Mouse (Mus musculus) forebrain, postnatal 0 days (tissue): ENCODE data around the gene Angptl8. TPM values are rescaled to one million over a fixed set of nuclear protein-coding genes. Genes with fewer than 3 reads are reported as not detected.
"Not testable (repeated sequence)": the region's sequence is repeated elsewhere in the genome, so short reads cannot be mapped to it uniquely, and the experiment has no call there.

ENCODE experiments used
- ATAC-seq: fragments of 200-750 bp; cut with Nextera tagmentation; 2 replicates; pipeline ENCODE4 v1.8.0; 2017; ENCODE audit warnings: mild to moderate bottlenecking, moderate library complexity
- DNase-seq: peaks from one replicate; pipeline ENCODE4 v3.0.0-alpha.2; 2015
- H3K27ac ChIP-seq: fragments of 300-500 bp; sonication (generic); 2 replicates; pipeline ENCODE4 v1.5.1; 2014; ENCODE audit warnings: low read depth, mild to moderate bottlenecking, antibody characterized with exemption, low read length, moderate library complexity, mixed read lengths
- H3K27me3 ChIP-seq: fragments of 300-500 bp; sonication (generic); 2 replicates; pipeline ENCODE4 v1.6.1; 2014; ENCODE audit warnings: mild to moderate bottlenecking, low read length, mixed read lengths; ENCODE audit not compliant: insufficient read depth
- H3K36me3 ChIP-seq: fragments of 300-500 bp; sonication (generic); 2 replicates; pipeline ENCODE4 v1.6.1; 2014; ENCODE audit warnings: mild to moderate bottlenecking, moderate library complexity; ENCODE audit not compliant: insufficient read depth
- H3K4me1 ChIP-seq: fragments of 300-500 bp; sonication (generic); 2 replicates; pipeline ENCODE4 v1.6.1; 2014; ENCODE audit warnings: antibody characterized with exemption; ENCODE audit not compliant: insufficient read depth
- H3K4me2 ChIP-seq: fragments of 300-500 bp; sonication (generic); 2 replicates; pipeline ENCODE4 v1.6.1; 2014; ENCODE audit warnings: low read depth, mild to moderate bottlenecking, moderate library complexity
- H3K4me3 ChIP-seq: fragments of 300-500 bp; sonication (generic); 2 replicates; pipeline ENCODE4 v1.5.1; 2014; ENCODE audit warnings: low read depth, low read length, mixed read lengths
- H3K9ac ChIP-seq: fragments of 300-500 bp; sonication (generic); 2 replicates; pipeline ENCODE4 v1.6.1; 2014; ENCODE audit warnings: mild to moderate bottlenecking
- H3K9me3 ChIP-seq: fragments of 300-500 bp; sonication (generic); 2 replicates; pipeline ENCODE4 v1.6.1; 2016; ENCODE audit warnings: low read length
- CTCF ChIP-seq: sonication (generic); IDR thresholded peaks from 2 replicates; pipeline ENCODE4 v1.5.1; 2016; ENCODE audit warnings: antibody characterized with exemption, control low read depth, low read depth
- WGBS: fragments of 180-500 bp; shearing (Covaris S2); extraction: QIAGEN DNeasy Blood & Tissue Kit; methylation state at CpG from one replicate; pipeline ENCODE4 v1.1.7; 2014; 5-methylcytosine and 5-hydroxymethylcytosine counted together
- microRNA-seq, 2 experiments: library from miRNA; unstranded; fragments of <30 nt; microRNA quantifications; one replicate each; pipeline ENCODE4; 2016
- polyA plus RNA-seq: library from polyadenylated mRNA; unstranded; fragments of >200 nt; fragmentation: Nextera tagmentation; extraction: Ambion mirVana; gene quantifications from 2 replicates; pipeline ENCODE4 v1.2.1, GENCODE M21; 2015
- total RNA-seq: library from RNA; depleted of rRNA; stranded (reverse); fragments of >200 nt; gene quantifications from 2 replicates; pipeline ENCODE4 v1.2.3, GENCODE M21; 2014; rRNA removed

Angptl8 gene
- total and polyA plus RNA-seq, 2 experiments from 2014 or later = 0.18 TPM; not detected in 1

GRCm38 (mm10) chr9:21869290-21869689 is 34.0 kb downstream of the Angptl8 start:
- H3K36me3 ChIP-seq, H3K27me3 ChIP-seq, H3K27ac ChIP-seq, ATAC-seq, H3K4me2 ChIP-seq, H3K9ac ChIP-seq, H3K4me1 ChIP-seq, DNase-seq, H3K9me3 ChIP-seq, H3K4me3 ChIP-seq: not testable (repeated sequence)
- WGBS = 57% methylated on average over 7 of the region's 7 CpGs
- peak; percentile 47 for TF ChIP-seq CTCF

- peak overlapping the region; percentile 42 for H3K4me2 ChIP-seq
- H3K27me3 ChIP-seq = no peaks in the 10 kb centered on the region
- H3K9me3 ChIP-seq = no peaks in the 10 kb centered on the region
- TF ChIP-seq CTCF = peak; percentile 84
- peak overlapping the region; percentile 19; the same call in 1 of the 2 replicates for H3K4me3 ChIP-seq
- DNase-seq = peak; percentile 78
- H3K36me3 ChIP-seq = no peaks in the 10 kb centered on the region
- no peaks in the 10 kb centered on the region for H3K4me1 ChIP-seq
- H3K27ac ChIP-seq = no peak overlapping the region
- peak; percentile 71 for ATAC-seq
- WGBS = 9% methylated on average over 20 of the region's 20 CpGs
- H3K9ac ChIP-seq = no peak overlapping the region
These were observed 35.7 kb downstream of the Angptl8 start for GRCm38 (mm10) chr9:21870879-21871524.

- no peak for DNase-seq
These were observed 36.9 kb downstream of the Angptl8 start for GRCm38 (mm10) chr9:21872204-21872603.

GRCm38 (mm10) chr9:21876601-21877000 is 41.3 kb downstream of the Angptl8 start:
- ATAC-seq = no peak
- Histone ChIP-seq H3K9me3 (no peaks in the 10 kb centered on the region), H3K27ac (no peak overlapping the region), H3K4me2 (no peak overlapping the region), H3K36me3 (no peaks in the 10 kb centered on the region), H3K4me3 (no peak overlapping the region), H3K9ac (no peak overlapping the region), H3K27me3 (no peaks in the 10 kb centered on the region), H3K4me1 (no peaks in the 10 kb centered on the region)
- 64% methylated on average over 3 of the region's 3 CpGs for WGBS
- DNase-seq = no peak
- no peak for TF ChIP-seq CTCF

More at GRCm38 (mm10) chr9:21872204-21872603, 36.9 kb downstream of the Angptl8 start:
- TF ChIP-seq CTCF = no peak
- Histone ChIP-seq H3K4me1 (no peaks in the 10 kb centered on the region), H3K27ac (no peak overlapping the region), H3K4me2 (no peak overlapping the region), H3K9me3 (no peaks in the 10 kb centered on the region), H3K4me3 (no peak overlapping the region), H3K36me3 (no peaks in the 10 kb centered on the region), H3K9ac (no peak overlapping the region), H3K27me3 (no peaks in the 10 kb centered on the region)
- WGBS = 60% methylated on average over 4 of the region's 4 CpGs
- ATAC-seq = no peak

Small RNA genes within 50 kb of the gene (microRNA-seq; reads per million reads assigned to microRNA genes)
- gene Mir7083 = 3.5 to 4.1 reads per million in 2 experiments

Other genes starting within 250 kb of the Angptl8 start
- 61.2 and 81.5 TPM in 2 replicates for gene Timm29, start 242.8 kb upstream of the Angptl8 start, total RNA-seq
- gene Timm29, start 242.8 kb upstream of the Angptl8 start, polyA plus RNA-seq = 56.3 and 61.7 TPM in 2 replicates
- gene Yipf2, start 242.7 kb upstream of the Angptl8 start, total RNA-seq = 10.6 and 16.0 TPM in 2 replicates
- 12.0 and 12.6 TPM in 2 replicates for gene Yipf2, start 242.7 kb upstream of the Angptl8 start, polyA plus RNA-seq
- gene Smarca4, start 219.3 kb upstream of the Angptl8 start, total RNA-seq = 162 and 180 TPM in 2 replicates
- 76.2 and 92.5 TPM in 2 replicates for gene Smarca4, start 219.3 kb upstream of the Angptl8 start, polyA plus RNA-seq
- gene Ldlr, start 112.0 kb upstream of the Angptl8 start, total RNA-seq = 19.1 and 26.8 TPM in 2 replicates
- gene Ldlr, start 112.0 kb upstream of the Angptl8 start, polyA plus RNA-seq = 6.5 and 11.1 TPM in 2 replicates
- gene Spc24, start 75.2 kb upstream of the Angptl8 start, total RNA-seq = 7.7 and 8.2 TPM in 2 replicates
- gene Spc24, start 75.2 kb upstream of the Angptl8 start, polyA plus RNA-seq = 13.5 and 14.3 TPM in 2 replicates
- 8.5 and 12.4 TPM in 2 replicates for gene Kank2, start 36.8 kb upstream of the Angptl8 start, total RNA-seq
- 2.2 and 2.3 TPM in 2 replicates for gene Kank2, start 36.8 kb upstream of the Angptl8 start, polyA plus RNA-seq
- 6.0 and 15.2 TPM in 2 replicates for gene Dock6, start 17.1 kb downstream of the Angptl8 start, total RNA-seq
- 5.7 and 8.3 TPM in 2 replicates for gene Dock6, start 17.1 kb downstream of the Angptl8 start, polyA plus RNA-seq
- 23.7 and 26.7 TPM in 2 replicates for gene Rab3d, start 82.7 kb downstream of the Angptl8 start, total RNA-seq
- gene Rab3d, start 82.7 kb downstream of the Angptl8 start, polyA plus RNA-seq = 23.0 and 28.7 TPM in 2 replicates
- gene Ccdc159, start 92.0 kb downstream of the Angptl8 start, total RNA-seq = 8.6 and 13.6 TPM in 2 replicates
- 3.5 and 4.1 TPM in 2 replicates for gene Ccdc159, start 92.0 kb downstream of the Angptl8 start, polyA plus RNA-seq
- 42.0 and 47.1 TPM in 2 replicates for gene Tmem205, start 92.0 kb downstream of the Angptl8 start, total RNA-seq
- gene Tmem205, start 92.0 kb downstream of the Angptl8 start, polyA plus RNA-seq = 52.8 and 65.9 TPM in 2 replicates
- 97.9 and 108 TPM in 2 replicates for gene Plppr2, start 101.5 kb downstream of the Angptl8 start, total RNA-seq
- 122 and 144 TPM in 2 replicates for gene Plppr2, start 101.5 kb downstream of the Angptl8 start, polyA plus RNA-seq
- 28.2 and 37.7 TPM in 2 replicates for gene Swsap1, start 120.2 kb downstream of the Angptl8 start, total RNA-seq
- 7.0 and 7.3 TPM in 2 replicates for gene Swsap1, start 120.2 kb downstream of the Angptl8 start, polyA plus RNA-seq
- gene Epor, start 128.0 kb downstream of the Angptl8 start, total RNA-seq = 0.24 and 1.0 TPM in 2 replicates
- 2.2 and 2.4 TPM in 2 replicates for gene Epor, start 128.0 kb downstream of the Angptl8 start, polyA plus RNA-seq
- gene Rgl3, start 153.9 kb downstream of the Angptl8 start, total RNA-seq = 0.24 and 2.1 TPM in 2 replicates
- 1.0 and 1.2 TPM in 2 replicates for gene Rgl3, start 153.9 kb downstream of the Angptl8 start, polyA plus RNA-seq
- gene Ccdc151, start 167.1 kb downstream of the Angptl8 start, total RNA-seq = 5.7 and 6.0 TPM in 2 replicates
- 5.5 and 6.4 TPM in 2 replicates for gene Ccdc151, start 167.1 kb downstream of the Angptl8 start, polyA plus RNA-seq
- gene Prkcsh, start 167.3 kb downstream of the Angptl8 start, total RNA-seq = 83.2 and 86.5 TPM in 2 replicates
- 48.9 and 67.4 TPM in 2 replicates for gene Prkcsh, start 167.3 kb downstream of the Angptl8 start, polyA plus RNA-seq
- gene Elavl3, start 216.5 kb downstream of the Angptl8 start, total RNA-seq = 159 and 191 TPM in 2 replicates
- gene Elavl3, start 216.5 kb downstream of the Angptl8 start, polyA plus RNA-seq = 51.3 and 74.7 TPM in 2 replicates
- gene Gm49318, start 235.7 kb downstream of the Angptl8 start, total RNA-seq = not detected in 2 replicates
- gene Gm49318, start 235.7 kb downstream of the Angptl8 start, polyA plus RNA-seq = not detected in 2 replicates
- gene Zfp653, start 235.9 kb downstream of the Angptl8 start, total RNA-seq = 31.0 and 32.3 TPM in 2 replicates
- gene Zfp653, start 235.9 kb downstream of the Angptl8 start, polyA plus RNA-seq = 13.3 and 16.3 TPM in 2 replicates
- gene Ecsit, start 249.9 kb downstream of the Angptl8 start, total RNA-seq = 55.2 and 59.2 TPM in 2 replicates
- 64.1 and 64.7 TPM in 2 replicates for gene Ecsit, start 249.9 kb downstream of the Angptl8 start, polyA plus RNA-seq